Mouse (Mus musculus): ENCODE measurements at regions not wholly inside any gene's neighbourhood (a gene's known extent, or its start where the extent isn't known, plus 50 kb on each side); places are given as distances from the start of the nearest gene placed in this dataset.

GRCm38 (mm10) chr7:37095839-37096238, 397.9 kb downstream of the Tshz3 start:
- DNase-seq (ENCODE audit: low spot score): no peak

- no peak for DNase-seq (ENCODE audit: low spot score)
These were observed 398.4 kb downstream of the Tshz3 start for GRCm38 (mm10) chr7:37096291-37096690.

- no peak for DNase-seq (ENCODE audit: low spot score)
These were observed 401.0 kb downstream of the Tshz3 start for GRCm38 (mm10) chr7:37098950-37099349.

DNA sequence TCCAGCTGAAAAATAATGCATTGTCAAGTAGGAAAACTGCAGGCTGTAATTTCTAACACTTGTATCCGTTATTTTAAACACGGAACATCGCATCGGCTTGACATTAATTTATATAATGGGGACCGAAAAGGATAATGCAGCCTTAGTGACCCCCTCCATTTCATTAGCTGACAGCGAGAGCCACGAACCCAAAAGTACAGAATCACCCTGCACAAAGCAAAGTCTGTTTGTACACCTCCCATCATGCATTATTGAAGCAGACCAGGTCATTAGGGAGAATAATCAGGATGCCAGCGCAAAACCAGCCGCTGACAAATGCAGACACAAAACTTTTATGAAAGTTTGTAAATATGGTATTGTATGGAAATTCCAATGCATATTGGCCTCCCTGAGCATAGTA, 406.8 kb downstream of the Tshz3 start:
- DNase-seq (ENCODE audit: low spot score): no peak

GRCm38 (mm10) chr7:37111071-37111470, 413.2 kb downstream of the Tshz3 start:
- no peak for DNase-seq (ENCODE audit: low spot score)

DNA sequence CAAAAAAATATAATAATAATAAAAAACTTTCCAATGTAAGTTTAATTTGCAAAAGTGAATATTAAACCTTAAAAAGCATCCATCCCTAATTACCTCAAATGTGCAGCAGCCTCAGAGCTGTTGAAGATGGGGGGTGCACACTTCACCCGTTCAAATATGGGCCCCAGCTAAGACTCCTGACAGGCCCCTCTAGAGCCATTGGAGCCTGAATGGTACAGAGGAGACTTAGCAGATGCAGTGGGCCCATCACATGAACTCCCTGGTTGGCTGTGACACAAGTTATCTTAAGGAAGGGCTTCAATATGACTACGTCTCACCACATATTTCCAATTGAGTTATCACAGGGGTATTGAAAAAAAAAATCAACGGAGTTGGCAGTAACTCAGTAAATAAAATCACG, 422.9 kb downstream of the Tshz3 start:
- no peak for DNase-seq (ENCODE audit: low spot score)

DNA sequence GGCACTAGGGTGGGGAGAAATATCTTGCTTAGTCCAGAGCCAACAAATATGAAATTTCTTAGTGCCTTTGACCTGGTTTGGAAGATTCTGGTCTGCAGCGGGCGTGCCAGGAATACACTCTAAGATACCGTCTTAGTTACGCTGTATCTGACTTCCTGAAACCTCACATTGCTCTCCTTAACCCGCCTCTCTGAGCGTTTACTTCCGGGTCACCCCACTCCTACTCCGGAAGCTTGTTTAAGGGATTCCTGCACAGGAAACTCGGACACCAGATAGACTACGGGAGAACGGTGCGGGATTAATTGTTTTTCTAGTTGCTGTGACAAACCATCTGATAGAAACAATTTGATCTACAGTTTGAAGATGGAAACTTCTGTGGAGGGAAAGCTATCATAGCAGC, 442.3 kb downstream of the Tshz3 start:
- DNase-seq (ENCODE audit: low spot score): no peak

DNA sequence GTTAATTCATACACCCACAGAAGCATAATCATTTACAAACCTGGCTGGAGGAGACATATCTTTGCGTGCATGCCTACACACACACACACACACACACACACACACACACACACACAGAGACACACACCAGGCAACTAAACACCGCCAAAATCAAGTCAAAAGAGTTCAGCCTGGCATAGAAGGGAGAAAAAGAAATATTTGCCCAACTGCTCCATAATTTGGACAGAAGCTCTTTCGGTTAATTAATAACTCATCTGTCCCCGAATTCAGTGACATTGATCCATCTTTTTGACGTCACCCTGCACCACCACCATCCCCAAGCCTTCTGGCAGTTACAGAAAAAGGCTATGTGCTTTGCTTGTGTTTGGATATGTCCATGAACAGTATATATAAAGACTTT, 444.9 kb downstream of the Tshz3 start:
- DNase-seq (ENCODE audit: low spot score): no peak

- no peak for DNase-seq (ENCODE audit: low spot score)
These were observed 446.4 kb downstream of the Tshz3 start for GRCm38 (mm10) chr7:37144303-37144702.

GRCm38 (mm10) chr7:37149711-37150110, 451.8 kb downstream of the Tshz3 start:
- DNase-seq (ENCODE audit: low spot score): no peak

DNA sequence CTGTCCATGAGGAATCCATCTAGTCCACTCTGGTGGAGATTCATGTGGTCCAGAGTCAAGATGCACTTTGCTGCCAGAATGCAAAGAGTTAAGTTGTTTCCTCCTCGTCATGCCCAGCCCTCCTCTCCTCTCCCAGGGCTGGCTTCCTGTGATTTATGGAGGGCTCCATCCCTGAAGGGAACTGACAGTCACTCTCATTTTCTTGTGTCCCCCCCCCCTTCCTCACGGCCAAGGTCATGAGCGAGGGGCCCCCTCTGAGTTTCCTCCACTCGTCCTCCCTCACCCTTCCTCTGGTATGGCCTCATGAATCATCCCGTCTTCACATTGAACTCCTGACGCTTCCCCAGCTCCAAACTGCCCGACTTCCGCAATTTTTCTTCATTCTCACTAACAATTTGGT, 461.9 kb downstream of the Tshz3 start:
- no peak for DNase-seq (ENCODE audit: low spot score)

DNA sequence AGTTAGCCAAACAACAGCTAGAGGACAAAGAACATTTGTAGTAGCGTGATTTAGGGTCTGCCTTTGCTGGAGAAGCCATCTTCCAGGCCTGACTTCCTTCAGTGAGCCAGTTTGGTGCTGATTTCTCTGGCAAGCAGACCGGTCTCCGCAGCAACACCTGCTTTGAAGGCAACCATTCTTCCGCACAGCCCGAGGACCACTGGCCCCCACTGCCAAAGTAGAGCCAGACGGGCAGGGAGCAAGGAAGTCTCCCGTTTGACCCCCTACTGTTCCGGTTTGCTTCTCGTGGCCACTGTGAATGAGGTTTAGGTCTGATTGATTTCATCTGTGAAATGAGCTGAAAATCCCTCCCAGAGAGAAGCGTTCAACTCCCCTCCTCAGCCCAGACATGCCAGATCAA, 471.0 kb downstream of the Tshz3 start:
- DNase-seq (ENCODE audit: low spot score): no peak

GRCm38 (mm10) chr7:37175746-37176145, 477.8 kb downstream of the Tshz3 start:
- no peak for DNase-seq (ENCODE audit: low spot score)

DNA sequence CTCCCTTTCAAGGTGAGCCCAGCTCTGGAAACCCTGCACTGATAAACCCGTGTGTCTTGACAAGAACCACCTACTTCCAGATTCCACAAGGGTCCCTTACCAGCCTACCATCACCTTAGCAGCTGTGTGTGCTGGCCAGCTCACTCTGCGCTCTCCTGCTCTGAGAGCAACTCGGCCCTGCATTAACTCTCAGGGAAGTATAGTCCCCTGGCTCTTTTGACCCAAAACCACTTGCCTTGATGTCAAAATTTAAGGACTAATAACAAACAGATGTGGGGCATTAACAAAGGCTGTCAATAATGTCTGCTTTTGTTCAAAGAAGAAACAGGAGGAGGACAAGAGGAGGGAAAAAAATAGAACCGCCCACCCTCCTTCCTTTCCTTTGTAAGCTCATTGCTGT, 480.3 kb downstream of the Tshz3 start:
- DNase-seq (ENCODE audit: low spot score): no peak

DNA sequence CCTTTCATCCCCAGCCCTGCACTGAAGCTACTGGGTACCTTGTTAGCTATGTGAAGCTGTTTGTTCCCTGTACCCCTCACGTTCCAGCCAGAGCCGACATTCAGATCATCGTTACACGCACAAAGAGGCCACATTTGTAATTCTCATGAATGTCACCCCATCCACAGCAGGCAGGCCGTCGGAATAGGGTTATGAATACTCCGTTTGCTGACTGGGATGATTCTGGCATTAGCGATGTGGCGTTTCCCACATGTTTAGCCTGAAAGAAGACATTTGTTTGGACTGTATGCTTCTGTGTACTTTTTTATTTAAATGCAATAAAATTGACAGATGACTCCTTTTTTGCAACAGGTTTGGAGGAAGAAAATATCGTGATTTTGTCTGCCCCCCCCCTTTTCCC, 482.0 kb downstream of the Tshz3 start:
- DNase-seq (ENCODE audit: low spot score): no peak

DNA sequence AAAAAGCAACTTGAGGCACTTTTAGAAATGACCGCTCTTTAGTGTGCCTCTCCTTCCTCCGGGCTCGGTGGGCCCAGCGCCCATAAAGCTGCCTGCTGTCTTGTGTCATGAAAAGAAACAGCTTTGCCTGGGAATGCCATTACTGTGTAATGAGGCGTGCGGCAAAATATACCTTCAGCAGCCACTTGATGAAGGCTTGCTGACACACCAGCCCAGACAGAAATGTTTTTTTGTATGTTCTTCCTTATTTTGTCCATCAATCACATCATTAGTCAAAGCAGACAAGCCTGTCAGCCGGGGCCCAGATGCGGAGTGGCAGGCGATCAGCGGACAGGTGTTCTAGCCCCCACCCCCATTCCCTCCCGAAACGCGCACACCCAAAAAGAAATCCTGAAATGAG, 482.5 kb downstream of the Tshz3 start:
- no peak for DNase-seq (ENCODE audit: low spot score)

- DNase-seq (ENCODE audit: low spot score): no peak
These were observed 483.2 kb downstream of the Tshz3 start for GRCm38 (mm10) chr7:37181109-37181508.

DNA sequence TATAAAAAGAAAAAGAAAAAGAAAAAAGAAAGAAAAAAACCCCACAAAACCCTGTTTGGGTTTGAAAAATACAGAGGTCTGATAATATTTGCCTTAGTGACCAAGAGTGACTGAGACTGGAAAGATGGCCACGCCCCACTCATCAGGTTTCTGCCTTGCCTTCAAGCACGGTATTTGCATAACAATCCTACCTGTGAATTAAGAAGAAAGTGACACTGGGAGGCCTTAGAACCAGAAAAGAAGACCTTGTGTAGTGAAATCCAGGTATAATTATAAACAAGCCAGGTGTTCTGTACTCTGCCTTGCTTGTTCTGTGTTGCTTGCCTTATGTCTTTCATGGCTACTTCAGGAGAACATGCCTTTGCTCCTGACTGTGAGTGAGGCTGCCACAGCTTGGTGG, 494.6 kb downstream of the Tshz3 start:
- no peak for DNase-seq (ENCODE audit: low spot score)

DNA sequence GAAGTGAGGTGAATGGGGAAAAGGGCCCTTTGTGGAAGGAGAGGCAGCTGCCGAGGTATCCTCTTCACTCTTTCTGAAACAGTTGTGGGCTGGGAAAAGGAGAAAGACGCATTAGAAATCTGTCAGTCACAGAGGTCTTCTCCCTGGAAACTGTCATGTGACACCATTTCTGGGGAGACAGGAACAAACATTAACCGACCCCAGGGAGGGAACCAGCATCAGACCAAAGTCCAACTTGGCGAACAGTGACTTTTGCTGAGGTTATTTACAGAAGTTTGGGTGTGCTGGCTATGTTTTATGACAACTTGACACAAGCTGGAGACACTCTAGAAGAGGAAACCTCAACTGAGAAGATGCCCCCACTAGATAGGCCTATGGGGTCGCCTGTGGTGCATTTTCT, 506.9 kb downstream of the Tshz3 start:
- no peak for DNase-seq (ENCODE audit: low spot score)

GRCm38 (mm10) chr7:37208305-37208704, 510.4 kb downstream of the Tshz3 start:
- DNase-seq (ENCODE audit: low spot score): no peak

DNA sequence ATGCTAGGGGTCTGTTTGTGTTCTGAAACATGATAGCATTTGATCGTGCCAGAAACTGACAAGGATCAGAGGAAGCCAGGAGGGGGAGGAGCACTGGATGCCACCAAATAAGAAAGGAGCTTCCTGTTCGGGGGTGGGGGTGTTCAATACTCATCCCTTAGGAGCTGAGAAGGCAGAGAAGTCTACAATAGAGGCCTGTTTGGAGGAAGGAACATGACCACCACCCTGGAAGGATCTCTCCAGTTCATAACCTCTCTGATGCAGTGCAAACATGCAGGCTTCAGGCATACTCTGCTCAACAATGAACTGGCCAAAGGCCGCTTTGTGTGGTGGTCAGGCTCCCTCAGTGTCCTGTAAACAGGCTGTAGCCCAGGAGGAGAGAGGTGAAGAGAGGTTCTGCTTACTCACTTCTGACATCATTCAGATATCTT, 515.8 kb downstream of the Tshz3 start:
- no peak for DNase-seq (ENCODE audit: low spot score)

- no peak for DNase-seq (ENCODE audit: low spot score)
These were observed 517.6 kb downstream of the Tshz3 start for GRCm38 (mm10) chr7:37215498-37215897.

DNA sequence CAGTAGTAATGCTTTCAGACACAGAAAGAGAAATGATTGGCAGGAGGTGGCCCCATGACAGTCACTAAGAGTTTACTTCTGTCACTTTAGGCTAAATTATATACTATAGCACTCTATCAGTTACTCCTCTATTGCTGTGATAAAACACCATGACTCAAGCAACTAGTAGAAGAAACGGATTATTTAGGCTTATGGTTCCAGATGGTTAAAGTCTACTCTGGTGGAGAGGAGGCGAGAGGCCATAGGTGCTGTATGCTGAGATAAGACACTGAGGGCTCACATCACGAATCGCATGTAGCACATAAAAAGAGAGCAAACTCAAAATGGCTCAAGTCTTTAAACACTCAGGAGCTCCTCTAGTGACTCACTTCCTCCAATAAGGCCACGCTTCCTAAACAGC, 522.6 kb downstream of the Tshz3 start:
- no peak for DNase-seq (ENCODE audit: low spot score)

- no peak for DNase-seq (ENCODE audit: low spot score)
These were observed 528.5 kb downstream of the Tshz3 start for GRCm38 (mm10) chr7:37226423-37226822.

DNA sequence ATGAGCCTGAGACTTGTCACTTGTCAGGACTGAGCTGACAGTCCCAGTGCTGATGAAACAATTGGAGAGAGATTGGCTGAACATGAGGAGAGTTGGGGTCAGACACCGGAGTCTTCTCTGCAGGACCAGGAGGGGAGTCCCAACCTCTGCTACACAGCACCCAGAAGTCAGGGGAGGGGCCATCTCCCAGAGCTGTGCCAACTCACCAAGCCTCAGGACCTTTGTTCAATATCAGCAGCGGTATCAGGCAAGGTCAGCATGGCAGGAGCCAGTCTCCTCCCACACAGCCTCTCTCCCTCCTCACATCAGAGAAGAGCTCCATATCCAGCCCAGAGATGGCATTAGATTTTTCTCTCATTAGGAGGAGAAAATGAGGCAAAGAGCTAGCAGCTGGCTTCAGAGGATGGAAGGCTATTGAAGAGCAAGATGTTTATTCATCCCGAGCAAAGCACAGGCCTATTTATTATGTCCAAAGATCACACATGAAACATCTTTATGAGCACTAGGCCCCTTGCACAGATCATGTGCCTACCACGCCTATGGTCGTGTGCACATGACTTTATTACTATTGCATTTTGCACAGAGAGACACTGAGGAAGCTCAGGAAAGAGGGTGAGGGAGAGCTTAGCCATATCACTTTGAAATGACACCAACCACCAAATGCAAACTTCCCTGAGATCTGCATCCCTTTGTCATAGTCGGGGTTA, 532.9 kb downstream of the Tshz3 start:
- DNase-seq (ENCODE audit: low spot score): no peak
